Mouse (Mus musculus): ENCODE measurements around the gene Nop10. TPM values are rescaled to one million over a fixed set of nuclear protein-coding genes. Genes with fewer than 3 reads are reported as not detected.

The Nop10 gene
- 60.8 TPM for polyA plus RNA-seq (2014; fragmentation: Illumina TruSeq; extraction: RNeasy Lipid Tissue Mini Kit (QIAGEN cat#74804); ENCODE audit: low read depth, low replicate concordance)

GRCm38 (mm10) chr2:112261748-112262653, at the start of gene Nop10:
Gene Nop10, plus strand, starts transcription at chr2:112261926.

GRCm38 (mm10) chr2:112239212-112239934, 22.4 kb upstream of the Nop10 start, which contains the start of gene Lpcat4:
Gene Lpcat4, plus strand, starts transcription at chr2:112239468.

GRCm38 (mm10) chr2:112259241-112259962, 2.3 kb upstream of the Nop10 start, which contains the start of gene Nutm1:
Gene Nutm1, minus strand, starts transcription at chr2:112259291.

GRCm38 (mm10) chr2:112265448-112266241, 3.9 kb downstream of the Nop10 start, which contains the start of gene Slc12a6:
Gene Slc12a6, plus strand, starts transcription at chr2:112265825.

GRCm38 (mm10) chr2:112266242-112266592, 4.5 kb downstream of the Nop10 start, which contains the start of gene Gm21985:
Gene Gm21985, plus strand, starts transcription at chr2:112266314.

Other genes with a start within 250 kb of the Nop10 start
- not detected for gene Olfr1310, start 249.2 kb upstream of the Nop10 start, polyA plus RNA-seq (2014; fragmentation: Illumina TruSeq; extraction: RNeasy Lipid Tissue Mini Kit (QIAGEN cat#74804); ENCODE audit: low read depth, low replicate concordance)
- gene Olfr1311, start 237.5 kb upstream of the Nop10 start, polyA plus RNA-seq (2014; fragmentation: Illumina TruSeq; extraction: RNeasy Lipid Tissue Mini Kit (QIAGEN cat#74804); ENCODE audit: low read depth, low replicate concordance): not detected
- gene Olfr1312, start 211.7 kb upstream of the Nop10 start, polyA plus RNA-seq (2014; fragmentation: Illumina TruSeq; extraction: RNeasy Lipid Tissue Mini Kit (QIAGEN cat#74804); ENCODE audit: low read depth, low replicate concordance): not detected
- not detected for gene Olfr1313, start 184.1 kb upstream of the Nop10 start, polyA plus RNA-seq (2014; fragmentation: Illumina TruSeq; extraction: RNeasy Lipid Tissue Mini Kit (QIAGEN cat#74804); ENCODE audit: low read depth, low replicate concordance)
- not detected for gene Olfr1314, start 165.1 kb upstream of the Nop10 start, polyA plus RNA-seq (2014; fragmentation: Illumina TruSeq; extraction: RNeasy Lipid Tissue Mini Kit (QIAGEN cat#74804); ENCODE audit: low read depth, low replicate concordance)
- gene Olfr1315-ps1, start 146.5 kb upstream of the Nop10 start, polyA plus RNA-seq (2014; fragmentation: Illumina TruSeq; extraction: RNeasy Lipid Tissue Mini Kit (QIAGEN cat#74804); ENCODE audit: low read depth, low replicate concordance): not detected
- not detected for gene Olfr1316, start 126.9 kb upstream of the Nop10 start, polyA plus RNA-seq (2014; fragmentation: Illumina TruSeq; extraction: RNeasy Lipid Tissue Mini Kit (QIAGEN cat#74804); ENCODE audit: low read depth, low replicate concordance)
- not detected for gene Olfr1317, start 121.6 kb upstream of the Nop10 start, polyA plus RNA-seq (2014; fragmentation: Illumina TruSeq; extraction: RNeasy Lipid Tissue Mini Kit (QIAGEN cat#74804); ENCODE audit: low read depth, low replicate concordance)
- gene Olfr1318, start 107.7 kb upstream of the Nop10 start, polyA plus RNA-seq (2014; fragmentation: Illumina TruSeq; extraction: RNeasy Lipid Tissue Mini Kit (QIAGEN cat#74804); ENCODE audit: low read depth, low replicate concordance): not detected
- gene Lpcat4, start 22.5 kb upstream of the Nop10 start, polyA plus RNA-seq (2014; fragmentation: Illumina TruSeq; extraction: RNeasy Lipid Tissue Mini Kit (QIAGEN cat#74804); ENCODE audit: low read depth, low replicate concordance): 4.6 TPM
- gene Nutm1, start 2.6 kb upstream of the Nop10 start, polyA plus RNA-seq (2014; fragmentation: Illumina TruSeq; extraction: RNeasy Lipid Tissue Mini Kit (QIAGEN cat#74804); ENCODE audit: low read depth, low replicate concordance): not detected
- gene Slc12a6, start 3.9 kb downstream of the Nop10 start, polyA plus RNA-seq (2014; fragmentation: Illumina TruSeq; extraction: RNeasy Lipid Tissue Mini Kit (QIAGEN cat#74804); ENCODE audit: low read depth, low replicate concordance): 31.5 TPM
- gene Gm21985, start 4.4 kb downstream of the Nop10 start, polyA plus RNA-seq (2014; fragmentation: Illumina TruSeq; extraction: RNeasy Lipid Tissue Mini Kit (QIAGEN cat#74804); ENCODE audit: low read depth, low replicate concordance): not detected
- 99.6 TPM for gene Emc4, start 106.1 kb downstream of the Nop10 start, polyA plus RNA-seq (2014; fragmentation: Illumina TruSeq; extraction: RNeasy Lipid Tissue Mini Kit (QIAGEN cat#74804); ENCODE audit: low read depth, low replicate concordance)
- 5.2 TPM for gene Katnbl1, start 117.3 kb downstream of the Nop10 start, polyA plus RNA-seq (2014; fragmentation: Illumina TruSeq; extraction: RNeasy Lipid Tissue Mini Kit (QIAGEN cat#74804); ENCODE audit: low read depth, low replicate concordance)
- 17.7 TPM for gene Emc7, start 193.1 kb downstream of the Nop10 start, polyA plus RNA-seq (2014; fragmentation: Illumina TruSeq; extraction: RNeasy Lipid Tissue Mini Kit (QIAGEN cat#74804); ENCODE audit: low read depth, low replicate concordance)
- not detected for gene Chrm5, start 218.8 kb downstream of the Nop10 start, polyA plus RNA-seq (2014; fragmentation: Illumina TruSeq; extraction: RNeasy Lipid Tissue Mini Kit (QIAGEN cat#74804); ENCODE audit: low read depth, low replicate concordance)
- gene Aven, start 231.0 kb downstream of the Nop10 start, polyA plus RNA-seq (2014; fragmentation: Illumina TruSeq; extraction: RNeasy Lipid Tissue Mini Kit (QIAGEN cat#74804); ENCODE audit: low read depth, low replicate concordance): 20.4 TPM